Mouse (Mus musculus) CH12.LX (cell line): Measurements from ENCODE around the gene Rab44. TPM values are rescaled to one million over a fixed set of nuclear protein-coding genes. Genes with fewer than 3 reads are reported as not detected.

Experiments used
- DNase-seq: peaks from one replicate; pipeline ENCODE4 v3.0.0-alpha.2; 2013; ENCODE audit errors: extremely low read depth
- H3K27ac ChIP-seq: 2 replicates; pipeline ENCODE4 v1.5.1; 2012; ENCODE audit warnings: low read depth, mild to moderate bottlenecking, control low read depth, moderate library complexity; ENCODE audit not compliant: insufficient read depth
- H3K27me3 ChIP-seq: replicated peaks from 2 replicates; pipeline ENCODE3; 2012; ENCODE audit warnings: inconsistent platforms
- H3K36me3 ChIP-seq, 2 experiments: replicated peaks in 1 of 2; 2 replicates each; pipeline versions ENCODE3 to v1.6.1; 2012; ENCODE audit warnings: inconsistent platforms in 1 of 2, low read length in 1 of 2, mild to moderate bottlenecking in 1 of 2, mixed read lengths in 1 of 2, moderate library complexity in 1 of 2; ENCODE audit not compliant: control insufficient read depth in 1 of 2, insufficient read depth in 1 of 2
- H3K4me1 ChIP-seq, 2 experiments: 2 replicates each; pipeline ENCODE4 v1.6.1; 2012; ENCODE audit warnings: inconsistent platforms in 1 of 2, moderate library complexity in 1 of 2; ENCODE audit not compliant: insufficient read depth in 2 of 2, control insufficient read depth in 1 of 2
- H3K4me2 ChIP-seq: 2 replicates; pipeline ENCODE4 v1.6.1; 2012; ENCODE audit warnings: low read depth, mild to moderate bottlenecking, control low read depth; ENCODE audit not compliant: poor library complexity, insufficient read depth, severe bottlenecking
- H3K4me3 ChIP-seq, 3 experiments: fragments of 150-350 bp in 1 of 3; sonication (generic) in 1 of 3; replicated peaks in 1 of 3; 2 replicates each; pipeline versions ENCODE3 to v1.5.1; 2011 to 2012; ENCODE audit warnings: low read depth in 2 of 3, low read length in 2 of 3, mild to moderate bottlenecking in 2 of 3, moderate library complexity in 2 of 3, control low read depth in 1 of 3, improper control_type of control experiment in 1 of 3, inconsistent platforms in 1 of 3, mixed read lengths in 1 of 3; ENCODE audit not compliant: poor library complexity in 1 of 3
- H3K79me2 ChIP-seq: replicated peaks from 2 replicates; pipeline ENCODE4 v1.6.1; 2012; ENCODE audit warnings: mild to moderate bottlenecking, moderate library complexity; ENCODE audit not compliant: control insufficient read depth, poor library complexity, insufficient read depth, severe bottlenecking; ENCODE audit errors: extremely low read depth
- H3K9ac ChIP-seq: 2 replicates; pipeline ENCODE4 v1.6.1; 2012; ENCODE audit warnings: low read depth, mild to moderate bottlenecking, control low read depth, moderate library complexity; ENCODE audit not compliant: insufficient read depth
- H3K9me3 ChIP-seq: replicated peaks from 2 replicates; pipeline ENCODE3; 2012; ENCODE audit warnings: low read length, inconsistent platforms, mixed read lengths
- BHLHE40 ChIP-seq: IDR thresholded peaks from 2 replicates; pipeline ENCODE4 v1.6.1; 2011; ENCODE audit warnings: mild to moderate bottlenecking, low read depth, low read length, improper control_type of control experiment
- CHD2 ChIP-seq: IDR thresholded peaks from 2 replicates; pipeline ENCODE4 v1.6.1; 2011; ENCODE audit warnings: low read length, improper control_type of control experiment
- CTCF ChIP-seq, 2 experiments: IDR thresholded peaks in 1 of 2; conservative IDR thresholded peaks in 1 of 2; 2 replicates each; pipeline ENCODE4 v1.5.1; 2011 to 2012; ENCODE audit warnings: low read depth in 2 of 2, low read length in 2 of 2, improper control_type of control experiment in 1 of 2, inconsistent platforms in 1 of 2, mild to moderate bottlenecking in 1 of 2, moderate library complexity in 1 of 2
- EP300 ChIP-seq: IDR thresholded peaks from 2 replicates; pipeline ENCODE4 v1.6.1; 2011; ENCODE audit warnings: low read length, improper control_type of control experiment
- GABPA ChIP-seq: IDR thresholded peaks from 2 replicates; pipeline ENCODE4 v1.6.1; 2012; ENCODE audit warnings: low read depth, low read length, improper control_type of control experiment, inconsistent platforms; ENCODE audit not compliant: insufficient replicate concordance
- JUND ChIP-seq: conservative IDR thresholded peaks from 2 replicates; pipeline ENCODE4 v1.6.1; 2011; ENCODE audit warnings: low read depth, low read length, improper control_type of control experiment
- MAX ChIP-seq: IDR thresholded peaks from 2 replicates; pipeline ENCODE4 v1.6.1; 2011; ENCODE audit warnings: low read length, improper control_type of control experiment
- MEF2A ChIP-seq: IDR thresholded peaks from 2 replicates; pipeline ENCODE4 v1.6.1; 2014; ENCODE audit warnings: low read depth, mild to moderate bottlenecking, inconsistent platforms, low read length, improper control_type of control experiment, borderline replicate concordance
- MXI1 ChIP-seq: IDR thresholded peaks from 2 replicates; pipeline ENCODE4 v1.6.1; 2011; ENCODE audit warnings: mild to moderate bottlenecking, low read depth, low read length, improper control_type of control experiment
- MYC ChIP-seq: IDR thresholded peaks from 2 replicates; pipeline ENCODE4 v1.6.1; 2011; ENCODE audit warnings: low read depth, mild to moderate bottlenecking, improper control_type of control experiment, low read length
- NRF1 ChIP-seq: IDR thresholded peaks from 2 replicates; pipeline ENCODE4 v1.6.1; 2014; ENCODE audit warnings: low read depth, mild to moderate bottlenecking, inconsistent platforms, low read length, improper control_type of control experiment, moderate library complexity
- PAX5 ChIP-seq: IDR thresholded peaks from 2 replicates; pipeline ENCODE4 v1.6.1; 2012; ENCODE audit warnings: low read length, inconsistent platforms, mixed read lengths
- POLR2A ChIP-seq: IDR thresholded peaks from 2 replicates; pipeline ENCODE4 v1.6.1; 2011; ENCODE audit warnings: low read depth, mild to moderate bottlenecking, improper control_type of control experiment, low read length
- POLR2AphosphoS2 ChIP-seq: IDR thresholded peaks from 2 replicates; pipeline ENCODE4 v1.6.1; 2011; ENCODE audit warnings: low read depth, low read length, improper control_type of control experiment
- RAD21 ChIP-seq: IDR thresholded peaks from 2 replicates; pipeline ENCODE4 v1.6.1; 2011; ENCODE audit warnings: low read depth, mild to moderate bottlenecking, low read length, improper control_type of control experiment, moderate library complexity
- RCOR1 ChIP-seq: conservative IDR thresholded peaks from 2 replicates; pipeline ENCODE4 v1.6.1; 2012; ENCODE audit warnings: low read depth, mild to moderate bottlenecking, inconsistent platforms, low read length, improper control_type of control experiment
- SIN3A ChIP-seq: IDR thresholded peaks from 2 replicates; pipeline ENCODE4 v1.6.1; 2012; ENCODE audit warnings: low read length, improper control_type of control experiment, inconsistent platforms
- SMC3 ChIP-seq: IDR thresholded peaks from 2 replicates; pipeline ENCODE4 v1.6.1; 2011; ENCODE audit warnings: low read depth, low read length, improper control_type of control experiment
- TBP ChIP-seq: conservative IDR thresholded peaks from 2 replicates; pipeline ENCODE4 v1.6.1; 2011; ENCODE audit warnings: low read depth, low read length, improper control_type of control experiment
- TCF12 ChIP-seq: IDR thresholded peaks from 2 replicates; pipeline ENCODE4 v1.6.1; 2014; ENCODE audit warnings: low read depth, mild to moderate bottlenecking, inconsistent platforms, low read length, improper control_type of control experiment
- UBTF ChIP-seq: IDR thresholded peaks from 2 replicates; pipeline ENCODE4 v1.6.1; 2012; ENCODE audit warnings: low read depth, mild to moderate bottlenecking, inconsistent platforms, low read length, improper control_type of control experiment, moderate library complexity
- ZKSCAN1 ChIP-seq: IDR thresholded peaks from 2 replicates; pipeline ENCODE4 v1.6.1; 2012; ENCODE audit warnings: low read depth, inconsistent platforms, low read length, improper control_type of control experiment, borderline replicate concordance
- ZMIZ1 ChIP-seq: IDR thresholded peaks from 2 replicates; pipeline ENCODE4 v1.6.1; 2012; ENCODE audit warnings: low read depth, mild to moderate bottlenecking, inconsistent platforms, low read length, improper control_type of control experiment
- ZNF384 ChIP-seq: IDR thresholded peaks from 2 replicates; pipeline ENCODE4 v1.6.1; 2012; ENCODE audit warnings: low read depth, low read length, improper control_type of control experiment, inconsistent platforms
- dilution Hi-C: fragments of 300-500 bp; cut with MboI; formaldehyde crosslinking; loops from 2 replicates; pipeline ENCODE4 v1.14.3; 2020; ENCODE audit warnings: low sequenced_read_pairs; ENCODE audit not compliant: extremely low pct_unique_long_range_greater_than_20kb, extremely low pct_ligation_motif_present
- in situ Hi-C: fragments of 300-500 bp; cut with MboI; formaldehyde crosslinking; loops from 3 replicates; pipeline ENCODE4 v1.14.3; 2019; ENCODE audit warnings: low sequenced_read_pairs, low pct_ligation_motif_present, low pct_unique_long_range_greater_than_20kb, mixed read lengths
- polyA plus RNA-seq: library from polyadenylated mRNA; unstranded; fragments of >175 nt; gene quantifications from 2 replicates; pipeline ENCODE4 v1.2.1, GENCODE M21; 2012; ENCODE audit warnings: low read depth; ENCODE audit not compliant: insufficient read length
- total RNA-seq, 2 experiments: library from RNA; depleted of rRNA; stranded (reverse); fragments of 300-350 nt in 1 of 2; fragments of >200 nt in 1 of 2; gene quantifications; 2 replicates each; pipeline ENCODE4 v1.2.3; 2012 to 2014

Gene Rab44
- total and polyA plus RNA-seq, 3 experiments = 0.30 to 0.34 TPM; not detected in 1

- dilution Hi-C loops = no loop called here
These were observed 22.3 kb downstream of the Rab44 start for GRCm38 (mm10) chr17:29136236-29136635.

GRCm38 (mm10) chr17:29137906-29138305, 24.0 kb downstream of the Rab44 start:
- peaks cover 19 to 38% of the 10 kb centered on the region in 2 experiments for H3K4me1 ChIP-seq
- H3K9me3 ChIP-seq = no peaks in the 10 kb centered on the region
- dilution Hi-C loops = no loop called here
- no peak overlapping the region for H3K4me3 ChIP-seq
- no peak overlapping the region for H3K9ac ChIP-seq
- no peak for DNase-seq
- no peak for TF ChIP-seq EP300
- no peak for TF ChIP-seq CTCF (conservative IDR thresholded peaks at IDR 0.05 in 1 of 2, IDR thresholded peaks at IDR 0.05 in 1 of 2; ENCODE audit: low read depth in 2 of 2, low read length in 2 of 2)
- TF ChIP-seq GABPA = no peak
- TF ChIP-seq, all 38 proteins: peak for 0
- peaks cover 2% of the 10 kb centered on the region for H3K27me3 ChIP-seq
- no peaks in the 10 kb centered on the region for H3K79me2 ChIP-seq
- H3K36me3 ChIP-seq = no peaks in the 10 kb centered on the region
- no peak overlapping the region for H3K27ac ChIP-seq
- no peak overlapping the region for H3K4me2 ChIP-seq
- in situ Hi-C loops = no loop called here

More at GRCm38 (mm10) chr17:29136236-29136635, 22.3 kb downstream of the Rab44 start:
- no peak overlapping the region for H3K27ac ChIP-seq
- TF ChIP-seq PAX5 (no peak), MYC (no peak), TBP (no peak), JUND (no peak), SMC3 (no peak), ZKSCAN1 (no peak), SIN3A (no peak), MEF2A (no peak), UBTF (no peak), BHLHE40 (no peak), RAD21 (no peak), CTCF (conservative IDR thresholded peaks at IDR 0.05 in 1 of 2, IDR thresholded peaks at IDR 0.05 in 1 of 2; ENCODE audit: low read depth in 2 of 2, low read length in 2 of 2) (no peak)
- peaks cover 15 to 41% of the 10 kb centered on the region in 2 experiments for H3K4me1 ChIP-seq
- H3K9me3 ChIP-seq = no peaks in the 10 kb centered on the region
- H3K27me3 ChIP-seq = peaks cover 8% of the 10 kb centered on the region
- H3K79me2 ChIP-seq = no peaks in the 10 kb centered on the region
- no peak overlapping the region for H3K4me3 ChIP-seq
- in situ Hi-C loops = no loop called here
- H3K36me3 ChIP-seq = no peaks in the 10 kb centered on the region
- H3K4me2 ChIP-seq = no peak overlapping the region
- no peak for DNase-seq
- no peak overlapping the region for H3K9ac ChIP-seq

- Histone ChIP-seq H3K4me3 (no peak overlapping the region), H3K36me3 (no peaks in the 10 kb centered on the region), H3K27ac (no peak overlapping the region), H3K4me2 (no peak overlapping the region), H3K79me2 (no peaks in the 10 kb centered on the region), H3K9ac (no peak overlapping the region), H3K27me3 (peaks cover 10% of the 10 kb centered on the region), H3K9me3 (no peaks in the 10 kb centered on the region), H3K4me1 (peaks cover 26 to 33% of the 10 kb centered on the region in 2 experiments)
- in situ Hi-C loops = no loop called here
- no peak for DNase-seq
- TF ChIP-seq UBTF (no peak), POLR2A (no peak), CTCF (conservative IDR thresholded peaks at IDR 0.05 in 1 of 2, IDR thresholded peaks at IDR 0.05 in 1 of 2; ENCODE audit: low read depth in 2 of 2, low read length in 2 of 2) (no peak), POLR2AphosphoS2 (no peak), ZNF384 (no peak), ZKSCAN1 (no peak), JUND (no peak), MAX (no peak), CHD2 (no peak), NRF1 (no peak), TBP (no peak), ZMIZ1 (no peak), RCOR1 (no peak), MYC (no peak), MEF2A (no peak), SIN3A (no peak), TCF12 (no peak), MXI1 (no peak)
- dilution Hi-C loops = no loop called here
These were observed 27.6 kb downstream of the Rab44 start for GRCm38 (mm10) chr17:29141577-29141976.
